Mouse (Mus musculus) heart, embryonic 12.5 days (tissue): ENCODE measurements around the gene Gramd1a. TPM values are rescaled to one million over a fixed set of nuclear protein-coding genes. Genes with fewer than 3 reads are reported as not detected.
A peak's percentile ranks its signal among the peaks of the same experiment; 100 is the strongest.

Experiments
- ATAC-seq: fragments of 200-750 bp; cut with Nextera tagmentation; 2 replicates; pipeline ENCODE4 v1.8.0; 2017; ENCODE audit warnings: moderate TSS enrichment, moderate library complexity; ENCODE audit not compliant: insufficient number of reproducible peaks, low FRiP score
- H3K27ac ChIP-seq: fragments of 300-500 bp; sonication (generic); 2 replicates; pipeline ENCODE4 v1.5.1; 2016; ENCODE audit warnings: mild to moderate bottlenecking, moderate library complexity; ENCODE audit not compliant: poor library complexity, severe bottlenecking
- H3K27me3 ChIP-seq: fragments of 300-500 bp; sonication (generic); replicated peaks from 2 replicates; pipeline ENCODE4 v1.6.1; 2016; ENCODE audit warnings: mild to moderate bottlenecking, moderate library complexity
- H3K36me3 ChIP-seq: fragments of 300-500 bp; sonication (generic); 2 replicates; pipeline ENCODE4 v1.6.1; 2016; ENCODE audit warnings: mild to moderate bottlenecking, moderate library complexity
- H3K4me1 ChIP-seq: fragments of 300-500 bp; sonication (generic); replicated peaks from 2 replicates; pipeline ENCODE4 v1.6.1; 2016; ENCODE audit warnings: mild to moderate bottlenecking
- H3K4me2 ChIP-seq: fragments of 300-500 bp; sonication (generic); 2 replicates; pipeline ENCODE4 v1.6.1; 2016; ENCODE audit warnings: mild to moderate bottlenecking, moderate library complexity
- H3K4me3 ChIP-seq: fragments of 300-500 bp; sonication (generic); 2 replicates; pipeline ENCODE4 v1.5.1; 2016; ENCODE audit warnings: mild to moderate bottlenecking
- H3K9ac ChIP-seq: fragments of 300-500 bp; sonication (generic); 2 replicates; pipeline ENCODE4 v1.6.1; 2016; ENCODE audit warnings: mild to moderate bottlenecking, moderate library complexity
- H3K9me3 ChIP-seq: fragments of 300-500 bp; sonication (generic); replicated peaks from 2 replicates; pipeline ENCODE4 v1.6.1; 2016; ENCODE audit warnings: mild to moderate bottlenecking, moderate library complexity
- WGBS: fragments of 180-500 bp; shearing (Covaris S2); methylation state at CpG from one replicate; pipeline ENCODE4 v1.1.7; 2016; 5-methylcytosine and 5-hydroxymethylcytosine counted together
- polyA plus RNA-seq: library from polyadenylated mRNA; unstranded; fragments of >200 nt; fragmentation: Nextera tagmentation; extraction: Ambion mirVana; gene quantifications from 2 replicates; pipeline ENCODE4 v1.2.1, GENCODE M21; 2016

The Gramd1a gene
- polyA plus RNA-seq, 1 experiment from 2014 or later, result 63.4 TPM

GRCm38 (mm10) chr7:31089721-31090120 is 66.0 kb downstream of the Gramd1a start:
- Histone ChIP-seq H3K4me3 (no peak overlapping the region), H3K27ac (no peak overlapping the region), H3K27me3 (no peaks in the 10 kb centered on the region), H3K9me3 (no peaks in the 10 kb centered on the region), H3K4me1 (peaks cover 10% of the 10 kb centered on the region; the same call in 1 of the 2 replicates), H3K36me3 (no peaks in the 10 kb centered on the region), H3K4me2 (no peak overlapping the region), H3K9ac (no peak overlapping the region)
- WGBS, result 74% methylated on average over 2 of the region's 2 CpGs
- ATAC-seq, result no peak

- no peak overlapping the region for H3K27ac ChIP-seq
- H3K4me3 ChIP-seq, result no peak overlapping the region
- H3K4me1 ChIP-seq, result peaks cover 10% of the 10 kb centered on the region; the same call in 1 of the 2 replicates
- H3K9ac ChIP-seq, result no peak overlapping the region
- 64% methylated on average over 3 of the region's 3 CpGs for WGBS
- no peak for ATAC-seq
- no peaks in the 10 kb centered on the region for H3K36me3 ChIP-seq
- no peak overlapping the region for H3K4me2 ChIP-seq
- no peaks in the 10 kb centered on the region for H3K27me3 ChIP-seq
- no peaks in the 10 kb centered on the region for H3K9me3 ChIP-seq
Observed at GRCm38 (mm10) chr7:31088206-31088605, 67.5 kb downstream of the Gramd1a start.

GRCm38 (mm10) chr7:31087262-31087661 is 68.4 kb downstream of the Gramd1a start:
- H3K36me3 ChIP-seq, result no peaks in the 10 kb centered on the region
- no peak overlapping the region for H3K27ac ChIP-seq
- no peak for ATAC-seq
- no peak overlapping the region for H3K9ac ChIP-seq
- no peak overlapping the region for H3K4me3 ChIP-seq
- WGBS, result 43% methylated on average over 2 of the region's 2 CpGs
- H3K27me3 ChIP-seq, result no peaks in the 10 kb centered on the region
- no peaks in the 10 kb centered on the region for H3K9me3 ChIP-seq
- peaks cover 10% of the 10 kb centered on the region; the same call in 1 of the 2 replicates for H3K4me1 ChIP-seq
- no peak overlapping the region for H3K4me2 ChIP-seq

GRCm38 (mm10) chr7:31086175-31086755 is 69.4 kb downstream of the Gramd1a start:
- Histone ChIP-seq H3K4me1 (peaks cover 10% of the 10 kb centered on the region; the same call in 1 of the 2 replicates), H3K4me2 (no peak overlapping the region), H3K9ac (no peak overlapping the region), H3K27me3 (no peaks in the 10 kb centered on the region), H3K4me3 (no peak overlapping the region), H3K36me3 (no peaks in the 10 kb centered on the region), H3K9me3 (no peaks in the 10 kb centered on the region), H3K27ac (no peak overlapping the region)
- 78% methylated on average over 9 of the region's 9 CpGs for WGBS
- ATAC-seq, result no peak

GRCm38 (mm10) chr7:31085171-31085570 is 70.5 kb downstream of the Gramd1a start:
- Histone ChIP-seq H3K27me3 (no peaks in the 10 kb centered on the region), H3K36me3 (no peaks in the 10 kb centered on the region), H3K4me3 (no peak overlapping the region), H3K4me1 (peaks cover 10% of the 10 kb centered on the region; the same call in 1 of the 2 replicates), H3K4me2 (no peak overlapping the region), H3K9ac (no peak overlapping the region), H3K9me3 (peaks cover 4% of the 10 kb centered on the region), H3K27ac (no peak overlapping the region)
- no peak for ATAC-seq
- 33% methylated on average over 3 of the region's 3 CpGs for WGBS

GRCm38 (mm10) chr7:31084140-31084539 is 71.6 kb downstream of the Gramd1a start:
- Histone ChIP-seq H3K4me1 (peaks cover 10% of the 10 kb centered on the region; the same call in 1 of the 2 replicates), H3K4me2 (no peak overlapping the region), H3K27me3 (no peaks in the 10 kb centered on the region), H3K9me3 (peaks cover 4% of the 10 kb centered on the region), H3K9ac (no peak overlapping the region), H3K36me3 (no peaks in the 10 kb centered on the region), H3K27ac (no peak overlapping the region), H3K4me3 (no peak overlapping the region)
- ATAC-seq, result no peak
- 55% methylated on average over 9 of the region's 9 CpGs for WGBS

GRCm38 (mm10) chr7:31082831-31083588 is 72.7 kb downstream of the Gramd1a start:
- Histone ChIP-seq H3K36me3 (no peaks in the 10 kb centered on the region), H3K9me3 (peaks cover 4% of the 10 kb centered on the region), H3K27ac (no peak overlapping the region), H3K27me3 (no peaks in the 10 kb centered on the region), H3K4me3 (no peak overlapping the region), H3K4me1 (peaks cover 9% of the 10 kb centered on the region; the same call in 1 of the 2 replicates), H3K9ac (0 out of 2 replicates have a peak overlapping the region, but pooled peaks have one; percentile 5), H3K4me2 (no peak overlapping the region)
- ATAC-seq, result no peak; the same call in 1 of the 2 replicates
- WGBS, result 60% methylated on average over 14 of the region's 14 CpGs

GRCm38 (mm10) chr7:31082106-31082505 is 73.6 kb downstream of the Gramd1a start:
- no peak overlapping the region for H3K4me2 ChIP-seq
- no peak for ATAC-seq
- H3K27me3 ChIP-seq, result no peaks in the 10 kb centered on the region
- H3K9ac ChIP-seq, result no peak overlapping the region
- H3K36me3 ChIP-seq, result no peaks in the 10 kb centered on the region
- no peak overlapping the region for H3K27ac ChIP-seq
- H3K4me3 ChIP-seq, result no peak overlapping the region
- H3K9me3 ChIP-seq, result peaks cover 4% of the 10 kb centered on the region
- H3K4me1 ChIP-seq, result peaks cover 5% of the 10 kb centered on the region; the same call in 1 of the 2 replicates

GRCm38 (mm10) chr7:31081106-31081505 is 74.6 kb downstream of the Gramd1a start:
- no peak overlapping the region for H3K4me3 ChIP-seq
- no peak overlapping the region for H3K9ac ChIP-seq
- peaks cover 5% of the 10 kb centered on the region; the same call in 1 of the 2 replicates for H3K4me1 ChIP-seq
- no peaks in the 10 kb centered on the region for H3K36me3 ChIP-seq
- 24% methylated on average over 1 of the region's 1 CpGs for WGBS
- no peak overlapping the region for H3K4me2 ChIP-seq
- no peaks in the 10 kb centered on the region for H3K27me3 ChIP-seq
- ATAC-seq, result no peak
- H3K27ac ChIP-seq, result no peak overlapping the region
- H3K9me3 ChIP-seq, result peaks cover 4% of the 10 kb centered on the region

- Histone ChIP-seq H3K36me3 (no peaks in the 10 kb centered on the region), H3K4me2 (no peak overlapping the region), H3K4me1 (peaks cover 5% of the 10 kb centered on the region; the same call in 1 of the 2 replicates), H3K27ac (no peak overlapping the region), H3K4me3 (no peak overlapping the region), H3K27me3 (no peaks in the 10 kb centered on the region), H3K9ac (no peak overlapping the region), H3K9me3 (peaks cover 4% of the 10 kb centered on the region)
- no peak for ATAC-seq
- 55% methylated on average over 3 of the region's 3 CpGs for WGBS
Observed at GRCm38 (mm10) chr7:31080611-31081010, 75.1 kb downstream of the Gramd1a start.
